9 mouse cellular contexts compared by ENCODE assay signal in genomic region chr5:143311886-143312285, GRCm38 (mm10). TPM values are rescaled to one million over a fixed set of nuclear protein-coding genes. Genes with fewer than 3 reads are reported as not detected.
DNase-seq lines count a peak whose midpoint lies in the region; ATAC-seq and TF ChIP-seq lines count a peak whose summit lies in the region.
"Had no signal": no experiment of that assay in that cellular context is flagged by ENCODE, and none has a peak within 500 bp of the region (broad histone marks: within the 10 kb centered on the region; RNA-seq: fewer than 3 reads in every experiment).

No protein-coding gene starts in this region.

- H3K4me1 ChIP-seq in bone marrow macrophage, adult 2 months (ENCODE audit: control insufficient read depth, insufficient read depth, low read length), result peaks cover 11% of the 10 kb centered on the region
- peaks cover 20% of the 10 kb centered on the region for H3K4me1 ChIP-seq in embryonic facial prominence, embryonic 15.5 days
- peaks cover 15% of the 10 kb centered on the region for H3K4me1 ChIP-seq in liver, adult 2 months (ENCODE audit: control insufficient read depth, insufficient read depth, low read length)

- H3K27ac ChIP-seq in bone marrow macrophage, adult 2 months (ENCODE audit: insufficient read depth, low read depth, low read length), result no peak overlapping the region
- H3K27ac ChIP-seq in embryonic facial prominence, embryonic 15.5 days (replicated peaks), result no peak overlapping the region
- H3K27ac ChIP-seq in liver, adult 2 months (replicated peaks; ENCODE audit: insufficient read depth, low read depth, low read length), result no peak overlapping the region
- H3K27ac ChIP-seq: limb, embryonic 12.5 days had no signal

- no peaks in the 10 kb centered on the region for H3K27me3 ChIP-seq in embryonic facial prominence, embryonic 15.5 days
- H3K27me3 ChIP-seq in liver, adult 2 months (ENCODE audit: control insufficient read depth, insufficient read depth, low read length), result no peaks in the 10 kb centered on the region
- H3K27me3 ChIP-seq: limb, embryonic 12.5 days had no signal

- ATAC-seq in embryonic facial prominence, embryonic 15.5 days (ENCODE audit: insufficient number of reproducible peaks, low FRiP score, low TSS enrichment, low read depth), result 0 out of 2 replicates have a peak, but pooled peaks have one; percentile 1

- DNase-seq in ovary, postnatal 10 days (ENCODE audit: low spot score), result peak; percentile 34
- DNase-seq in ovary, adult 18-20 months (ENCODE audit: low spot score), result no peak
- DNase-seq in kidney, adult 8-10 months, result peak; percentile 74 to 88
- DNase-seq in liver, adult 2 months (ENCODE audit: extremely low read depth, low read depth, low spot score), result peak; percentile 61
- DNase-seq in retina, embryonic 14.5 days (ENCODE audit: low spot score), result peak; percentile 88
- DNase-seq in thymus, postnatal 25 days, result peak; percentile 80

- H3K36me3 ChIP-seq in embryonic facial prominence, embryonic 15.5 days, result peaks cover 66% of the 10 kb centered on the region
- peaks cover 9% of the 10 kb centered on the region; the same call in 1 of the 2 replicates for H3K36me3 ChIP-seq in liver, adult 2 months (ENCODE audit: control insufficient read depth, insufficient read depth, low read length)

- no peaks in the 10 kb centered on the region for H3K9me3 ChIP-seq in embryonic facial prominence, embryonic 15.5 days (replicated peaks)
- H3K9me3 ChIP-seq: limb, embryonic 12.5 days had no signal

- TF ChIP-seq POLR2A in bone marrow macrophage, adult 2 months (IDR thresholded peaks at IDR 0.05; ENCODE audit: borderline replicate concordance, low read depth, low read length), result no peak
- TF ChIP-seq POLR2A in liver, adult 2 months (IDR thresholded peaks at IDR 0.05; ENCODE audit: extremely low read depth, insufficient read depth, low read length), result no peak

- H3K9ac ChIP-seq in embryonic facial prominence, embryonic 15.5 days, result no peak overlapping the region
- H3K9ac ChIP-seq in liver, adult 2 months (ENCODE audit: low read depth, low read length), result no peak overlapping the region
- H3K9ac ChIP-seq: limb, embryonic 12.5 days had no signal

- peak; percentile 54 for TF ChIP-seq CTCF in bone marrow macrophage, adult 2 months (IDR thresholded peaks at IDR 0.05; ENCODE audit: low read depth, low read length)
- TF ChIP-seq CTCF in liver, adult 2 months (IDR thresholded peaks at IDR 0.05; ENCODE audit: low read depth, low read length), result peak; percentile 87

- H3K79me2 ChIP-seq in liver, adult 2 months (ENCODE audit: control insufficient read depth, insufficient read depth, low read length), result peaks cover 10% of the 10 kb centered on the region; the same call in 1 of the 2 replicates

- WGBS in embryonic facial prominence, embryonic 15.5 days, result 65% methylated on average over 8 of the region's 8 CpGs
- 57% methylated on average over 8 of the region's 8 CpGs for WGBS in liver, adult 2 months

- H3K4me2 ChIP-seq in embryonic facial prominence, embryonic 15.5 days (replicated peaks), result no peak overlapping the region
- H3K4me2 ChIP-seq: limb, embryonic 12.5 days had no signal

- H3K4me3 ChIP-seq in bone marrow macrophage, adult 2 months (ENCODE audit: insufficient read depth, low read length), result no peak overlapping the region
- no peak overlapping the region for H3K4me3 ChIP-seq in embryonic facial prominence, embryonic 15.5 days (replicated peaks)
- no peak overlapping the region for H3K4me3 ChIP-seq in liver, adult 2 months (ENCODE audit: insufficient read depth, low read depth, low read length)
- H3K4me3 ChIP-seq: limb, embryonic 12.5 days had no signal

RNA-seq across cellular contexts. Expression of gene E130309D02Rik, which starts 3.3 kb away (rescaled TPM):
- 11.2 and 14.3 TPM in 2 replicates for polyA plus RNA-seq in bone marrow macrophage, adult 2 months (2012; ENCODE audit: insufficient read depth, insufficient read length, missing spikeins)
- polyA plus RNA-seq in embryonic facial prominence, embryonic 15.5 days (2015; fragmentation: Nextera tagmentation; extraction: Ambion mirVana), result 33.1 and 33.7 TPM in 2 replicates
- total RNA-seq in liver, adult 2 months (2014; rRNA removed), result 4.3 and 6.8 TPM in 2 replicates
- polyA plus RNA-seq in liver, adult 2 months (2012; rRNA removed), result 12.8 and 14.8 TPM in 2 replicates

RNA-seq across cellular contexts. Expression of gene Zdhhc4, which starts 17.2 kb away (rescaled TPM):
- polyA plus RNA-seq in bone marrow macrophage, adult 2 months (2012; ENCODE audit: insufficient read depth, insufficient read length, missing spikeins), result 36.2 and 45.4 TPM in 2 replicates
- polyA plus RNA-seq in embryonic facial prominence, embryonic 15.5 days (2015; fragmentation: Nextera tagmentation; extraction: Ambion mirVana), result 74.6 and 77.8 TPM in 2 replicates
- 13.0 and 14.0 TPM in 2 replicates for total RNA-seq in liver, adult 2 months (2014; rRNA removed)
- 37.9 and 42.5 TPM in 2 replicates for polyA plus RNA-seq in liver, adult 2 months (2012; rRNA removed)

RNA-seq across cellular contexts. Expression of gene Zfp853, which starts 18.5 kb away (rescaled TPM):
- polyA plus RNA-seq in bone marrow macrophage, adult 2 months (2012; ENCODE audit: insufficient read depth, insufficient read length, missing spikeins), result not detected in 2 replicates
- polyA plus RNA-seq in embryonic facial prominence, embryonic 15.5 days (2015; fragmentation: Nextera tagmentation; extraction: Ambion mirVana), result 0.29 and 0.32 TPM in 2 replicates
- 0.28 TPM in 1 of 2 replicates, not detected in the other for total RNA-seq in liver, adult 2 months (2014; rRNA removed)
- 0.07 and 0.11 TPM in 2 replicates for polyA plus RNA-seq in liver, adult 2 months (2012; rRNA removed)

RNA-seq across cellular contexts. Expression of gene Zfp316, which starts 42.1 kb away (rescaled TPM):
- 1.7 and 2.9 TPM in 2 replicates for polyA plus RNA-seq in bone marrow macrophage, adult 2 months (2012; ENCODE audit: insufficient read depth, insufficient read length, missing spikeins)
- 4.4 and 5.2 TPM in 2 replicates for polyA plus RNA-seq in embryonic facial prominence, embryonic 15.5 days (2015; fragmentation: Nextera tagmentation; extraction: Ambion mirVana)
- total RNA-seq in liver, adult 2 months (2014; rRNA removed), result 1.9 and 2.4 TPM in 2 replicates
- polyA plus RNA-seq in liver, adult 2 months (2012; rRNA removed), result 1.9 and 2.3 TPM in 2 replicates

RNA-seq across cellular contexts. Expression of gene Grid2ip, which starts 45.3 kb away (rescaled TPM):
- polyA plus RNA-seq in bone marrow macrophage, adult 2 months (2012; ENCODE audit: insufficient read depth, insufficient read length, missing spikeins), result not detected in 2 replicates
- 0.68 and 1.8 TPM in 2 replicates for polyA plus RNA-seq in embryonic facial prominence, embryonic 15.5 days (2015; fragmentation: Nextera tagmentation; extraction: Ambion mirVana)
- total RNA-seq in liver, adult 2 months (2014; rRNA removed), result not detected in 2 replicates
- 0.13 TPM in 1 of 2 replicates, not detected in the other for polyA plus RNA-seq in liver, adult 2 months (2012; rRNA removed)
